Mouse (Mus musculus): ENCODE data around the gene Cnn1. TPM values are rescaled to one million over a fixed set of nuclear protein-coding genes. Genes with fewer than 3 reads are reported as not detected.

Gene Cnn1
- polyA plus RNA-seq, 2 experiments, result 2.3 to 3.1 TPM

- no peak overlapping the region for H3K9ac ChIP-seq (ENCODE audit: low read depth, low read length, severe bottlenecking)
- H3K9me3 ChIP-seq (ENCODE audit: control insufficient read depth, low read length), result no peaks in the 10 kb centered on the region; the same call in 1 of the 2 replicates
- H3K4me1 ChIP-seq (ENCODE audit: control insufficient read depth, insufficient read depth, low read length), result no peaks in the 10 kb centered on the region
- no peak overlapping the region for H3K27ac ChIP-seq (replicated peaks; ENCODE audit: low read depth, low read length)
- no peak overlapping the region for H3K4me2 ChIP-seq (replicated peaks; ENCODE audit: low read depth, low read length, severe bottlenecking)
- TF ChIP-seq POLR2A (IDR thresholded peaks at IDR 0.05; ENCODE audit: borderline replicate concordance, extremely low read depth, insufficient read depth, insufficient read length), result no peak
- H3K27me3 ChIP-seq (ENCODE audit: control insufficient read depth, insufficient read depth, low read length), result no peaks in the 10 kb centered on the region
- ATAC-seq (ENCODE audit: low FRiP score, low read depth), result no peak
- H3K36me3 ChIP-seq (ENCODE audit: control insufficient read depth, insufficient read depth, low read length), result peaks cover 39% of the 10 kb centered on the region
- no peak overlapping the region for H3K4me3 ChIP-seq (replicated peaks; ENCODE audit: low read length)
- DNase-seq (ENCODE audit: low spot score), result no peak
- WGBS, result 92% methylated on average over 9 of the region's 9 CpGs
These were observed 9.2 kb downstream of the Cnn1 start for GRCm38 (mm10) chr9:22108194-22108593.

GRCm38 (mm10) chr9:22115635-22116034 lies 16.6 kb downstream of the Cnn1 start:
- Histone ChIP-seq H3K4me1 (ENCODE audit: control insufficient read depth, insufficient read depth, low read length) (peaks cover 11% of the 10 kb centered on the region), H3K9ac (ENCODE audit: low read depth, low read length, severe bottlenecking) (peak overlapping the region; percentile 90; the same call in 1 of the 2 replicates), H3K4me3 (replicated peaks; ENCODE audit: low read length) (peak overlapping the region; percentile 92), H3K9me3 (ENCODE audit: control insufficient read depth, low read length) (no peaks in the 10 kb centered on the region), H3K27me3 (ENCODE audit: control insufficient read depth, insufficient read depth, low read length) (no peaks in the 10 kb centered on the region), H3K36me3 (ENCODE audit: control insufficient read depth, insufficient read depth, low read length) (peaks cover 33% of the 10 kb centered on the region), H3K27ac (replicated peaks; ENCODE audit: low read depth, low read length) (no peak overlapping the region), H3K4me2 (replicated peaks; ENCODE audit: low read depth, low read length, severe bottlenecking) (peak overlapping the region; percentile 65; the same call in 1 of the 2 replicates)
- DNase-seq (ENCODE audit: low spot score), result no peak
- 91% methylated on average over 4 of the region's 4 CpGs for WGBS
- TF ChIP-seq POLR2A (IDR thresholded peaks at IDR 0.05; ENCODE audit: borderline replicate concordance, extremely low read depth, insufficient read depth, insufficient read length), result no peak
- ATAC-seq (ENCODE audit: low FRiP score, low read depth), result no peak

GRCm38 (mm10) chr9:22116086-22116485 lies 17.1 kb downstream of the Cnn1 start:
- TF ChIP-seq POLR2A (IDR thresholded peaks at IDR 0.05; ENCODE audit: borderline replicate concordance, extremely low read depth, insufficient read depth, insufficient read length), result no peak
- Histone ChIP-seq H3K27ac (replicated peaks; ENCODE audit: low read depth, low read length) (no peak overlapping the region), H3K36me3 (ENCODE audit: control insufficient read depth, insufficient read depth, low read length) (peaks cover 29% of the 10 kb centered on the region), H3K4me1 (ENCODE audit: control insufficient read depth, insufficient read depth, low read length) (peaks cover 11% of the 10 kb centered on the region), H3K4me2 (replicated peaks; ENCODE audit: low read depth, low read length, severe bottlenecking) (peak overlapping the region; percentile 65), H3K9me3 (ENCODE audit: control insufficient read depth, low read length) (no peaks in the 10 kb centered on the region), H3K9ac (ENCODE audit: low read depth, low read length, severe bottlenecking) (peak overlapping the region; percentile 90), H3K4me3 (replicated peaks; ENCODE audit: low read length) (peak overlapping the region; percentile 92), H3K27me3 (ENCODE audit: control insufficient read depth, insufficient read depth, low read length) (no peaks in the 10 kb centered on the region)
- ATAC-seq (ENCODE audit: low FRiP score, low read depth) (no peak), DNase-seq (ENCODE audit: low spot score) (no peak)
- 33% methylated on average over 15 of the region's 15 CpGs for WGBS

- DNase-seq (ENCODE audit: low spot score) (peak; percentile 99), ATAC-seq (ENCODE audit: low FRiP score, low read depth) (peak; percentile 95)
- TF ChIP-seq POLR2A (IDR thresholded peaks at IDR 0.05; ENCODE audit: borderline replicate concordance, extremely low read depth, insufficient read depth, insufficient read length), result peak; percentile 64; the same call in 1 of the 2 replicates
- no peaks in the 10 kb centered on the region for H3K9me3 ChIP-seq (ENCODE audit: control insufficient read depth, low read length)
- under 1% methylated on average over 52 of the region's 52 CpGs for WGBS
- H3K36me3 ChIP-seq (ENCODE audit: control insufficient read depth, insufficient read depth, low read length), result peaks cover 22% of the 10 kb centered on the region
- peak within 1 kb of the TSS; percentile 90 for H3K9ac ChIP-seq (ENCODE audit: low read depth, low read length, severe bottlenecking)
- H3K27ac ChIP-seq (replicated peaks; ENCODE audit: low read depth, low read length), result no peak within 1 kb of the TSS; the same call in 1 of the 2 replicates
- peak within 1 kb of the TSS; percentile 65 for H3K4me2 ChIP-seq (replicated peaks; ENCODE audit: low read depth, low read length, severe bottlenecking)
- peak within 1 kb of the TSS; percentile 92 for H3K4me3 ChIP-seq (replicated peaks; ENCODE audit: low read length)
- peaks cover 11% of the 10 kb centered on the region for H3K4me1 ChIP-seq (ENCODE audit: control insufficient read depth, insufficient read depth, low read length)
- no peaks in the 10 kb centered on the region for H3K27me3 ChIP-seq (ENCODE audit: control insufficient read depth, insufficient read depth, low read length)
These were observed 17.9 kb downstream of the Cnn1 start, which contains the start of gene Elof1 for GRCm38 (mm10) chr9:22116740-22117426. Gene Elof1, minus strand, starts transcription at chr9:22117172.

- TF ChIP-seq POLR2A (IDR thresholded peaks at IDR 0.05; ENCODE audit: borderline replicate concordance, extremely low read depth, insufficient read depth, insufficient read length), result no peak
- DNase-seq (ENCODE audit: low spot score), result peak; percentile 69
These were observed 18.9 kb downstream of the Cnn1 start for GRCm38 (mm10) chr9:22117754-22118456.

More at GRCm38 (mm10) chr9:22117754-22118456, 18.9 kb downstream of the Cnn1 start:
- peaks cover 11% of the 10 kb centered on the region for H3K4me1 ChIP-seq (ENCODE audit: control insufficient read depth, insufficient read depth, low read length)
- H3K4me2 ChIP-seq (replicated peaks; ENCODE audit: low read depth, low read length, severe bottlenecking), result peak overlapping the region; percentile 65
- H3K4me3 ChIP-seq (replicated peaks; ENCODE audit: low read length), result peak overlapping the region; percentile 92
- H3K36me3 ChIP-seq (ENCODE audit: control insufficient read depth, insufficient read depth, low read length), result peaks cover 12% of the 10 kb centered on the region
- ATAC-seq (ENCODE audit: low FRiP score, low read depth), result no peak
- peak overlapping the region; percentile 90 for H3K9ac ChIP-seq (ENCODE audit: low read depth, low read length, severe bottlenecking)
- H3K9me3 ChIP-seq (ENCODE audit: control insufficient read depth, low read length), result no peaks in the 10 kb centered on the region
- no peak overlapping the region for H3K27ac ChIP-seq (replicated peaks; ENCODE audit: low read depth, low read length)
- no peaks in the 10 kb centered on the region for H3K27me3 ChIP-seq (ENCODE audit: control insufficient read depth, insufficient read depth, low read length)
- WGBS, result 44% methylated on average over 10 of the region's 10 CpGs
